Mouse (Mus musculus) liver, postnatal 0 days (tissue): ENCODE data around the gene Nfix.

Experiments used
- CTCF ChIP-seq: sonication (generic); IDR thresholded peaks from 2 replicates; pipeline ENCODE4 v1.5.1; 2016; ENCODE audit warnings: antibody characterized with exemption, low read depth
- EP300 ChIP-seq: IDR thresholded peaks from 2 replicates; pipeline ENCODE4 v1.6.1; 2016; ENCODE audit warnings: antibody characterized with exemption, low read depth, mild to moderate bottlenecking

GRCm38 (mm10) chr8:84799136-84799931 lies 810 bp downstream of the Nfix start:
- TF ChIP-seq CTCF (0 out of 2 replicates have a peak, but pooled peaks have one; percentile 19), EP300 (no peak)
